Mouse (Mus musculus): ENCODE results near the gene Ncapd2. TPM values are rescaled to one million over a fixed set of nuclear protein-coding genes. Genes with fewer than 3 reads are reported as not detected.

Ncapd2 gene
- 96.1 and 98.1 TPM in 2 replicates for polyA plus RNA-seq (2015; fragmentation: Nextera tagmentation; extraction: Ambion mirVana)

- peak; percentile 94 for ATAC-seq (ENCODE audit: low read depth)
- H3K9me3 ChIP-seq (replicated peaks; ENCODE audit: control insufficient read depth, low read length): no peaks in the 10 kb centered on the region
- H3K36me3 ChIP-seq (ENCODE audit: control insufficient read depth, insufficient read depth): peaks cover 49% of the 10 kb centered on the region
- peak within 1 kb of the TSS; percentile 92 for H3K4me2 ChIP-seq (ENCODE audit: low read depth, low read length)
- H3K9ac ChIP-seq (ENCODE audit: low read depth, low read length): peak within 1 kb of the TSS; percentile 77
- whole genome bisulfite sequencing (ENCODE audit: insufficient replicate concordance): under 1% methylated on average over 54 of the region's 54 CpGs
- peaks cover 20% of the 10 kb centered on the region for H3K4me1 ChIP-seq (ENCODE audit: control insufficient read depth, low read depth, low read length)
- no peaks in the 10 kb centered on the region for H3K27me3 ChIP-seq (ENCODE audit: control insufficient read depth, insufficient read depth, low read depth, low read length)
- H3K27ac ChIP-seq (ENCODE audit: low read length): peak within 1 kb of the TSS; percentile 100
- H3K4me3 ChIP-seq (ENCODE audit: low read depth, low read length): peak within 1 kb of the TSS; percentile 81
These were observed at the start of gene Ncapd2, which contains the start of gene Mrpl51 for GRCm38 (mm10) chr6:125191332-125192015. Gene Ncapd2 (minus strand): TSS chr6:125191701. Gene Mrpl51 (plus strand): TSS chr6:125191801.

GRCm38 (mm10) chr6:125240617-125241016 lies 49.1 kb upstream of the Ncapd2 start:
- Histone ChIP-seq H3K4me1 (ENCODE audit: control insufficient read depth, low read depth, low read length) (no peaks in the 10 kb centered on the region; the same call in 1 of the 2 replicates), H3K36me3 (ENCODE audit: control insufficient read depth, insufficient read depth) (no peaks in the 10 kb centered on the region), H3K4me3 (ENCODE audit: low read depth, low read length) (no peak overlapping the region), H3K27ac (ENCODE audit: low read length) (no peak overlapping the region), H3K9ac (ENCODE audit: low read depth, low read length) (no peak overlapping the region), H3K9me3 (replicated peaks; ENCODE audit: control insufficient read depth, low read length) (no peaks in the 10 kb centered on the region), H3K4me2 (ENCODE audit: low read depth, low read length) (no peak overlapping the region), H3K27me3 (ENCODE audit: control insufficient read depth, insufficient read depth, low read depth, low read length) (no peaks in the 10 kb centered on the region)
- ATAC-seq (ENCODE audit: low read depth): no peak
- WGBS (ENCODE audit: insufficient replicate concordance): 57% methylated on average over 5 of the region's 5 CpGs

- no peak overlapping the region for H3K4me3 ChIP-seq (ENCODE audit: low read depth, low read length)
- H3K4me1 ChIP-seq (ENCODE audit: control insufficient read depth, low read depth, low read length): no peaks in the 10 kb centered on the region; the same call in 1 of the 2 replicates
- no peaks in the 10 kb centered on the region for H3K9me3 ChIP-seq (replicated peaks; ENCODE audit: control insufficient read depth, low read length)
- H3K36me3 ChIP-seq (ENCODE audit: control insufficient read depth, insufficient read depth): no peaks in the 10 kb centered on the region
- no peak overlapping the region for H3K9ac ChIP-seq (ENCODE audit: low read depth, low read length)
- no peak overlapping the region for H3K4me2 ChIP-seq (ENCODE audit: low read depth, low read length)
- no peak for ATAC-seq (ENCODE audit: low read depth)
- H3K27me3 ChIP-seq (ENCODE audit: control insufficient read depth, insufficient read depth, low read depth, low read length): no peaks in the 10 kb centered on the region
- WGBS (ENCODE audit: insufficient replicate concordance): 71% methylated on average over 5 of the region's 5 CpGs
- no peak overlapping the region for H3K27ac ChIP-seq (ENCODE audit: low read length)
These were observed 48.0 kb upstream of the Ncapd2 start for GRCm38 (mm10) chr6:125239547-125239946.

GRCm38 (mm10) chr6:125238396-125238795 lies 46.9 kb upstream of the Ncapd2 start:
- Histone ChIP-seq H3K27ac (ENCODE audit: low read length) (no peak overlapping the region), H3K9me3 (replicated peaks; ENCODE audit: control insufficient read depth, low read length) (no peaks in the 10 kb centered on the region), H3K4me3 (ENCODE audit: low read depth, low read length) (no peak overlapping the region), H3K36me3 (ENCODE audit: control insufficient read depth, insufficient read depth) (no peaks in the 10 kb centered on the region), H3K4me2 (ENCODE audit: low read depth, low read length) (no peak overlapping the region), H3K4me1 (ENCODE audit: control insufficient read depth, low read depth, low read length) (no peaks in the 10 kb centered on the region; the same call in 1 of the 2 replicates), H3K27me3 (ENCODE audit: control insufficient read depth, insufficient read depth, low read depth, low read length) (no peaks in the 10 kb centered on the region), H3K9ac (ENCODE audit: low read depth, low read length) (no peak overlapping the region)
- no peak for ATAC-seq (ENCODE audit: low read depth)
- 17% methylated on average over 6 of the region's 6 CpGs for WGBS (ENCODE audit: insufficient replicate concordance)

- 61% methylated on average over 4 of the region's 4 CpGs for WGBS (ENCODE audit: insufficient replicate concordance)
- H3K4me1 ChIP-seq (ENCODE audit: control insufficient read depth, low read depth, low read length): peaks cover under 1% of the 10 kb centered on the region
- no peak for ATAC-seq (ENCODE audit: low read depth)
- no peak overlapping the region for H3K27ac ChIP-seq (ENCODE audit: low read length)
- H3K4me2 ChIP-seq (ENCODE audit: low read depth, low read length): no peak overlapping the region
- no peaks in the 10 kb centered on the region for H3K36me3 ChIP-seq (ENCODE audit: control insufficient read depth, insufficient read depth)
- no peak overlapping the region for H3K9ac ChIP-seq (ENCODE audit: low read depth, low read length)
- no peaks in the 10 kb centered on the region for H3K27me3 ChIP-seq (ENCODE audit: control insufficient read depth, insufficient read depth, low read depth, low read length)
- H3K4me3 ChIP-seq (ENCODE audit: low read depth, low read length): no peak overlapping the region
- H3K9me3 ChIP-seq (replicated peaks; ENCODE audit: control insufficient read depth, low read length): no peaks in the 10 kb centered on the region
These were observed 45.9 kb upstream of the Ncapd2 start for GRCm38 (mm10) chr6:125237421-125237820.

- no peaks in the 10 kb centered on the region for H3K27me3 ChIP-seq (ENCODE audit: control insufficient read depth, insufficient read depth, low read depth, low read length)
- 37% methylated on average over 6 of the region's 6 CpGs for WGBS (ENCODE audit: insufficient replicate concordance)
- H3K4me1 ChIP-seq (ENCODE audit: control insufficient read depth, low read depth, low read length): peaks cover 7% of the 10 kb centered on the region
- no peak within 1 kb of the TSS for H3K4me3 ChIP-seq (ENCODE audit: low read depth, low read length)
- no peaks in the 10 kb centered on the region for H3K9me3 ChIP-seq (replicated peaks; ENCODE audit: control insufficient read depth, low read length)
- no peak within 1 kb of the TSS for H3K9ac ChIP-seq (ENCODE audit: low read depth, low read length)
- H3K27ac ChIP-seq (ENCODE audit: low read length): no peak within 1 kb of the TSS
- H3K36me3 ChIP-seq (ENCODE audit: control insufficient read depth, insufficient read depth): no peaks in the 10 kb centered on the region
- ATAC-seq (ENCODE audit: low read depth): no peak
- no peak within 1 kb of the TSS for H3K4me2 ChIP-seq (ENCODE audit: low read depth, low read length)
These were observed 45.3 kb upstream of the Ncapd2 start, which contains the start of gene Cd27 for GRCm38 (mm10) chr6:125236782-125237181. Gene Cd27 (minus strand): TSS chr6:125237010.

GRCm38 (mm10) chr6:125236341-125236740 lies 44.8 kb upstream of the Ncapd2 start:
- no peak overlapping the region for H3K27ac ChIP-seq (ENCODE audit: low read length)
- no peak overlapping the region for H3K9ac ChIP-seq (ENCODE audit: low read depth, low read length)
- H3K4me3 ChIP-seq (ENCODE audit: low read depth, low read length): no peak overlapping the region
- H3K9me3 ChIP-seq (replicated peaks; ENCODE audit: control insufficient read depth, low read length): no peaks in the 10 kb centered on the region
- 51% methylated on average over 6 of the region's 6 CpGs for WGBS (ENCODE audit: insufficient replicate concordance)
- no peak overlapping the region for H3K4me2 ChIP-seq (ENCODE audit: low read depth, low read length)
- H3K4me1 ChIP-seq (ENCODE audit: control insufficient read depth, low read depth, low read length): peaks cover 7% of the 10 kb centered on the region
- no peaks in the 10 kb centered on the region for H3K36me3 ChIP-seq (ENCODE audit: control insufficient read depth, insufficient read depth)
- no peaks in the 10 kb centered on the region for H3K27me3 ChIP-seq (ENCODE audit: control insufficient read depth, insufficient read depth, low read depth, low read length)
- no peak for ATAC-seq (ENCODE audit: low read depth)

GRCm38 (mm10) chr6:125234520-125234828 lies 43.0 kb upstream of the Ncapd2 start:
- Histone ChIP-seq H3K4me1 (ENCODE audit: control insufficient read depth, low read depth, low read length) (peaks cover 14% of the 10 kb centered on the region), H3K36me3 (ENCODE audit: control insufficient read depth, insufficient read depth) (no peaks in the 10 kb centered on the region), H3K4me2 (ENCODE audit: low read depth, low read length) (no peak overlapping the region), H3K27ac (ENCODE audit: low read length) (no peak overlapping the region), H3K4me3 (ENCODE audit: low read depth, low read length) (no peak overlapping the region), H3K9ac (ENCODE audit: low read depth, low read length) (no peak overlapping the region), H3K27me3 (ENCODE audit: control insufficient read depth, insufficient read depth, low read depth, low read length) (no peaks in the 10 kb centered on the region), H3K9me3 (replicated peaks; ENCODE audit: control insufficient read depth, low read length) (no peaks in the 10 kb centered on the region)
- WGBS (ENCODE audit: insufficient replicate concordance): 65% methylated on average over 5 of the region's 5 CpGs
- no peak for ATAC-seq (ENCODE audit: low read depth)

GRCm38 (mm10) chr6:125233816-125234519 lies 42.5 kb upstream of the Ncapd2 start:
- Histone ChIP-seq H3K4me3 (ENCODE audit: low read depth, low read length) (no peak overlapping the region), H3K36me3 (ENCODE audit: control insufficient read depth, insufficient read depth) (no peaks in the 10 kb centered on the region), H3K9me3 (replicated peaks; ENCODE audit: control insufficient read depth, low read length) (no peaks in the 10 kb centered on the region), H3K4me1 (ENCODE audit: control insufficient read depth, low read depth, low read length) (peaks cover 14% of the 10 kb centered on the region), H3K4me2 (ENCODE audit: low read depth, low read length) (no peak overlapping the region), H3K27me3 (ENCODE audit: control insufficient read depth, insufficient read depth, low read depth, low read length) (no peaks in the 10 kb centered on the region), H3K9ac (ENCODE audit: low read depth, low read length) (no peak overlapping the region), H3K27ac (ENCODE audit: low read length) (0 out of 2 replicates have a peak overlapping the region, but pooled peaks have one; percentile 12)
- ATAC-seq (ENCODE audit: low read depth): no peak
- WGBS (ENCODE audit: insufficient replicate concordance): 46% methylated on average over 7 of the region's 7 CpGs
